ENCODE assay signal across 8 mouse cellular contexts in the genomic region with DNA sequence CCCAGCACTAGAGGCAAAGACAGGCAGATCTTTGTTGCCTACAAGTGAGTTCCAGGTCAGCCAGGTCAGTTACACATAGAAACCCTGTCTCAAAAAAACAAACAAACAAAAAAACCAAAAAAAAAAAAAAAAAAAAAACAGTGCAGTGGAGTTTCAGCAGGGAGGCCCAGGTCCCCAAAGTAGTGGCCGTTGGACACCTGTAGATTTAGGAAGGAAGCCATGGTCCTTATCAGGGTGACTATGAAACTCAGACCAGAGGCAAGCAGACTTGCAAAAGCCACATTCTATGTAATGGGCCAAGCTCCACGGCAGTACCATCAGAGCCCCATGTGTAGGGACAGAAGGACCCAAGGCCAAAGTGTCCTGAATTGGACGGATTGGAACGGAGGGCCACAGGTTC. TPM values are rescaled to one million over a fixed set of nuclear protein-coding genes. Genes with fewer than 3 reads are reported as not detected.
A peak's percentile ranks its signal among the peaks of the same experiment; 100 is the strongest.
DNase-seq lines count a peak whose midpoint lies in the region; ATAC-seq lines count a peak whose summit lies in the region.

No protein-coding gene starts in this region.

- H3K4me3 ChIP-seq in lung, embryonic 15.5 days: peak overlapping the region; percentile 60
- peak overlapping the region; percentile 64 for H3K4me3 ChIP-seq in limb, embryonic 11.5 days (ENCODE audit: low read depth, low read length)
- peak overlapping the region; percentile 58 for H3K4me3 ChIP-seq in neural tube, embryonic 15.5 days (replicated peaks)

- no peak for DNase-seq in lung, postnatal 10 days
- DNase-seq in limb, embryonic 11.5 days (ENCODE audit: low spot score): no peak
- no peak for DNase-seq in thymus, postnatal 4 days
- no peak for DNase-seq in gastrocnemius, postnatal 14 days
- DNase-seq in left cerebral cortex, adult 8-10 months (ENCODE audit: low spot score in 2 of 2): no peak

- no peak for ATAC-seq in lung, embryonic 15.5 days (ENCODE audit: borderline replicate concordance, extremely low read depth, low FRiP score, low TSS enrichment)
- ATAC-seq in erythroblast, adult 5-6 weeks (replicated peaks; ENCODE audit: low FRiP score, poor library complexity, severe bottlenecking): 0 out of 2 replicates have a peak, but pooled peaks have one; percentile 11
- ATAC-seq in limb, embryonic 11.5 days (ENCODE audit: insufficient number of reproducible peaks, low FRiP score, low TSS enrichment, low read depth): no peak
- no peak for ATAC-seq in neural tube, embryonic 15.5 days (ENCODE audit: low FRiP score)

- H3K27ac ChIP-seq in lung, embryonic 15.5 days: peak overlapping the region; percentile 97
- H3K27ac ChIP-seq in limb, embryonic 11.5 days (replicated peaks; ENCODE audit: low read depth, low read length): no peak overlapping the region
- H3K27ac ChIP-seq in neural tube, embryonic 15.5 days (replicated peaks): no peak overlapping the region

- intact Hi-C loops in gastrocnemius, postnatal 14 days (cut with DNase I; ENCODE audit: low total_unique reads): no loop called here

- peak overlapping the region; percentile 87 for H3K4me2 ChIP-seq in lung, embryonic 15.5 days
- H3K4me2 ChIP-seq in limb, embryonic 11.5 days (ENCODE audit: low read depth, severe bottlenecking): peak overlapping the region; percentile 95
- peak overlapping the region; percentile 94 for H3K4me2 ChIP-seq in neural tube, embryonic 15.5 days

- H3K27me3 ChIP-seq in lung, embryonic 15.5 days: no peaks in the 10 kb centered on the region
- no peaks in the 10 kb centered on the region for H3K27me3 ChIP-seq in limb, embryonic 11.5 days (ENCODE audit: control insufficient read depth, insufficient read depth, low read length)
- no peaks in the 10 kb centered on the region for H3K27me3 ChIP-seq in neural tube, embryonic 15.5 days (replicated peaks)

- 63% methylated on average over 4 of the region's 4 CpGs for WGBS in lung, embryonic 15.5 days
- WGBS in limb, embryonic 11.5 days: 75% methylated on average over 4 of the region's 4 CpGs
- WGBS in neural tube, embryonic 15.5 days: 89% methylated on average over 4 of the region's 4 CpGs

- no peaks in the 10 kb centered on the region for H3K9me3 ChIP-seq in lung, embryonic 15.5 days
- no peaks in the 10 kb centered on the region for H3K9me3 ChIP-seq in limb, embryonic 11.5 days (ENCODE audit: control insufficient read depth, low read length)
- no peaks in the 10 kb centered on the region for H3K9me3 ChIP-seq in neural tube, embryonic 15.5 days (replicated peaks)

- peaks cover 13% of the 10 kb centered on the region for H3K36me3 ChIP-seq in lung, embryonic 15.5 days
- peaks cover 7% of the 10 kb centered on the region for H3K36me3 ChIP-seq in limb, embryonic 11.5 days (ENCODE audit: control insufficient read depth, insufficient read depth, low read length)
- no peaks in the 10 kb centered on the region for H3K36me3 ChIP-seq in neural tube, embryonic 15.5 days

- H3K4me1 ChIP-seq in lung, embryonic 15.5 days: peaks cover 45% of the 10 kb centered on the region
- H3K4me1 ChIP-seq in limb, embryonic 11.5 days (ENCODE audit: control insufficient read depth, insufficient read depth, low read length): peaks cover 18% of the 10 kb centered on the region
- peaks cover 47% of the 10 kb centered on the region for H3K4me1 ChIP-seq in neural tube, embryonic 15.5 days

- H3K9ac ChIP-seq in lung, embryonic 15.5 days: peak overlapping the region; percentile 67
- H3K9ac ChIP-seq in limb, embryonic 11.5 days (ENCODE audit: low read length): peak overlapping the region; percentile 82; the same call in 1 of the 2 replicates
- no peak overlapping the region for H3K9ac ChIP-seq in neural tube, embryonic 15.5 days (replicated peaks)

RNA-seq across cellular contexts. Expression of a gene that starts 1.0 kb away (rescaled TPM):
- 0.99 and 1.4 TPM in 2 replicates for polyA plus RNA-seq in lung, embryonic 15.5 days (2015; fragmentation: Nextera tagmentation; extraction: Ambion mirVana)
- total RNA-seq in erythroblast, adult 5-6 weeks (2015; ENCODE audit: low replicate concordance): 2.3 and 2.9 TPM in 2 replicates
- total RNA-seq in erythroblast, adult 5-6 weeks (2017; ENCODE audit: low replicate concordance): 1.1 and 1.4 TPM in 2 replicates
- polyA plus RNA-seq in limb, embryonic 11.5 days (2014; fragmentation: Nextera tagmentation; extraction: Ambion mirVana): 0.54 and 0.57 TPM in 2 replicates
- polyA plus RNA-seq in neural tube, embryonic 15.5 days (2015; fragmentation: Nextera tagmentation; extraction: Ambion mirVana): 2.0 and 2.2 TPM in 2 replicates
- total RNA-seq in gastrocnemius, postnatal 14 days (2021): under 1 TPM; 0.23 to 0.49 TPM
- 1 to 10 TPM; 1.0 to 1.7 (median 1.1) TPM for total RNA-seq in left cerebral cortex, adult 8-10 months (2022)

RNA-seq across cellular contexts. Expression of a gene that starts 2.9 kb away (rescaled TPM):
- 18.2 and 18.6 TPM in 2 replicates for polyA plus RNA-seq in lung, embryonic 15.5 days (2015; fragmentation: Nextera tagmentation; extraction: Ambion mirVana)
- 13.4 and 20.2 TPM in 2 replicates for total RNA-seq in erythroblast, adult 5-6 weeks (2015; ENCODE audit: low replicate concordance)
- 9.5 and 17.9 TPM in 2 replicates for total RNA-seq in erythroblast, adult 5-6 weeks (2017; ENCODE audit: low replicate concordance)
- polyA plus RNA-seq in limb, embryonic 11.5 days (2014; fragmentation: Nextera tagmentation; extraction: Ambion mirVana): 14.3 and 16.7 TPM in 2 replicates
- polyA plus RNA-seq in neural tube, embryonic 15.5 days (2015; fragmentation: Nextera tagmentation; extraction: Ambion mirVana): 16.9 and 19.7 TPM in 2 replicates
- 10 to 100 TPM; 12.0 TPM for total RNA-seq in gastrocnemius, postnatal 14 days (2021)
- total RNA-seq in left cerebral cortex, adult 8-10 months (2022): 10 to 100 TPM in 3 of 4 experiments, 1 to 10 TPM in 1; 9.1 to 17.4 (median 13.3) TPM

RNA-seq across cellular contexts. Expression of a gene that starts 4.9 kb away (rescaled TPM):
- polyA plus RNA-seq in lung, embryonic 15.5 days (2015; fragmentation: Nextera tagmentation; extraction: Ambion mirVana): 8.4 and 9.6 TPM in 2 replicates
- total RNA-seq in erythroblast, adult 5-6 weeks (2015; ENCODE audit: low replicate concordance): 2.7 and 9.8 TPM in 2 replicates
- 4.2 and 7.4 TPM in 2 replicates for total RNA-seq in erythroblast, adult 5-6 weeks (2017; ENCODE audit: low replicate concordance)
- 8.0 and 8.4 TPM in 2 replicates for polyA plus RNA-seq in limb, embryonic 11.5 days (2014; fragmentation: Nextera tagmentation; extraction: Ambion mirVana)
- polyA plus RNA-seq in neural tube, embryonic 15.5 days (2015; fragmentation: Nextera tagmentation; extraction: Ambion mirVana): 8.5 and 11.0 TPM in 2 replicates
- total RNA-seq in gastrocnemius, postnatal 14 days (2021): 1 to 10 TPM; 2.6 to 2.7 TPM
- 1 to 10 TPM; 4.9 to 9.5 (median 6.8) TPM for total RNA-seq in left cerebral cortex, adult 8-10 months (2022)

RNA-seq across cellular contexts. Expression of a gene that starts 5.9 kb away (rescaled TPM):
- 40.0 and 44.2 TPM in 2 replicates for polyA plus RNA-seq in lung, embryonic 15.5 days (2015; fragmentation: Nextera tagmentation; extraction: Ambion mirVana)
- total RNA-seq in erythroblast, adult 5-6 weeks (2015; ENCODE audit: low replicate concordance): 207 and 270 TPM in 2 replicates
- 204 and 217 TPM in 2 replicates for total RNA-seq in erythroblast, adult 5-6 weeks (2017; ENCODE audit: low replicate concordance)
- 47.6 and 49.0 TPM in 2 replicates for polyA plus RNA-seq in limb, embryonic 11.5 days (2014; fragmentation: Nextera tagmentation; extraction: Ambion mirVana)
- 14.4 and 25.2 TPM in 2 replicates for polyA plus RNA-seq in neural tube, embryonic 15.5 days (2015; fragmentation: Nextera tagmentation; extraction: Ambion mirVana)
- 10 to 100 TPM; 33.5 to 42.7 TPM for total RNA-seq in gastrocnemius, postnatal 14 days (2021)
- total RNA-seq in left cerebral cortex, adult 8-10 months (2022): 10 to 100 TPM; 11.3 to 15.5 (median 15.3) TPM

RNA-seq across cellular contexts. Expression of a gene that starts 13.8 kb away (rescaled TPM):
- polyA plus RNA-seq in lung, embryonic 15.5 days (2015; fragmentation: Nextera tagmentation; extraction: Ambion mirVana): 105 and 109 TPM in 2 replicates
- 1.9 and 2.7 TPM in 2 replicates for total RNA-seq in erythroblast, adult 5-6 weeks (2015; ENCODE audit: low replicate concordance)
- 3.9 and 4.9 TPM in 2 replicates for total RNA-seq in erythroblast, adult 5-6 weeks (2017; ENCODE audit: low replicate concordance)
- 143 and 155 TPM in 2 replicates for polyA plus RNA-seq in limb, embryonic 11.5 days (2014; fragmentation: Nextera tagmentation; extraction: Ambion mirVana)
- 56.0 and 57.3 TPM in 2 replicates for polyA plus RNA-seq in neural tube, embryonic 15.5 days (2015; fragmentation: Nextera tagmentation; extraction: Ambion mirVana)
- total RNA-seq in gastrocnemius, postnatal 14 days (2021): 10 to 100 TPM; 12.7 to 14.5 TPM
- total RNA-seq in left cerebral cortex, adult 8-10 months (2022): 10 to 100 TPM; 13.0 to 18.0 (median 15.4) TPM
